Mouse (Mus musculus): ENCODE results near the gene Kcnma1. TPM values are rescaled to one million over a fixed set of nuclear protein-coding genes. Genes with fewer than 3 reads are reported as not detected.

The Kcnma1 gene
- polyA plus RNA-seq, 1 experiment: 0.26 TPM

DNA sequence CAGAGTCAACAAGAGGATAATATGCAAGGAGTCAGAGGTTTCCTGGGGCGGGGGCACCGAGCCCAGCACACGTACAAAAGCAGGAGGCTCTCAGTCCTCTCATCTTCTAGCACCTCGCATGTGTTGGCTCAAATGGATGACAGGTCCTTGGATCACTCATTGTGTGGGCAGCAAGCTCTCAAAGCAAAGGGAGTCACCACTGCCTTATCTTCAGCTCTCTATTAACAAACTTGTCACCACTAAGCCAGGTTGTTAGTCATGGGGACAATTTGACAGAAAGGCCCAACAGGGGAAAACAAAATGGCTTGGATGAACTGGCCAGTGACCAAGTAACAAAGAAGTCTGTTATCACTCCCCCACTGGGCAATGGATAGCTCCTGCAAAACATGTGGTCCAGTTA is 331.5 kb downstream of the Kcnma1 start:
- Histone ChIP-seq H3K79me2 (ENCODE audit: control insufficient read depth, insufficient read depth) (no peaks in the 10 kb centered on the region), H3K4me2 (ENCODE audit: low read depth) (no peak overlapping the region), H3K36me3 (ENCODE audit: control insufficient read depth, insufficient read depth) (no peaks in the 10 kb centered on the region), H3K4me3 (no peak overlapping the region), H3ac (ENCODE audit: control insufficient read depth, insufficient read length) (no peak overlapping the region), H3K27me3 (ENCODE audit: control insufficient read depth, insufficient read depth, insufficient read length) (no peaks in the 10 kb centered on the region)
- no peak for TF ChIP-seq REST (IDR thresholded peaks at IDR 0.05; ENCODE audit: insufficient read depth, insufficient read length)
- no peak for TF ChIP-seq USF1 (IDR thresholded peaks at IDR 0.05; ENCODE audit: low read depth)
- TF ChIP-seq MYOG (IDR thresholded peaks at IDR 0.05; ENCODE audit: control insufficient read depth in 1 of 3, insufficient read depth in 1 of 3, insufficient read length in 2 of 3, low read depth in 2 of 3): no peak
- no peak for TF ChIP-seq CEBPB (IDR thresholded peaks at IDR 0.05; ENCODE audit: insufficient read depth, poor library complexity, severe bottlenecking)
- no peak for TF ChIP-seq TCF12 (IDR thresholded peaks at IDR 0.05; ENCODE audit: insufficient read depth, poor library complexity, severe bottlenecking)
- no peak for TF ChIP-seq MAX (IDR thresholded peaks at IDR 0.05; ENCODE audit: low read depth)
- no peak for TF ChIP-seq POLR2AphosphoS2 (IDR thresholded peaks at IDR 0.05; ENCODE audit: insufficient read length, low read depth)
- no peak for TF ChIP-seq MYOD1 (IDR thresholded peaks at IDR 0.05; ENCODE audit: control insufficient read depth in 1 of 3, insufficient read length in 2 of 3, low read depth in 2 of 3)
- TF ChIP-seq POLR2A (IDR thresholded peaks at IDR 0.05; ENCODE audit: insufficient read length, low read depth): no peak
- TF ChIP-seq TCF3 (IDR thresholded peaks at IDR 0.05; ENCODE audit: insufficient read length, low read depth): no peak
- no peak for TF ChIP-seq SRF (IDR thresholded peaks at IDR 0.05; ENCODE audit: control insufficient read depth, insufficient read length, low read depth)
- TF ChIP-seq E2F4 (IDR thresholded peaks at IDR 0.05; ENCODE audit: insufficient read depth): no peak

DNA sequence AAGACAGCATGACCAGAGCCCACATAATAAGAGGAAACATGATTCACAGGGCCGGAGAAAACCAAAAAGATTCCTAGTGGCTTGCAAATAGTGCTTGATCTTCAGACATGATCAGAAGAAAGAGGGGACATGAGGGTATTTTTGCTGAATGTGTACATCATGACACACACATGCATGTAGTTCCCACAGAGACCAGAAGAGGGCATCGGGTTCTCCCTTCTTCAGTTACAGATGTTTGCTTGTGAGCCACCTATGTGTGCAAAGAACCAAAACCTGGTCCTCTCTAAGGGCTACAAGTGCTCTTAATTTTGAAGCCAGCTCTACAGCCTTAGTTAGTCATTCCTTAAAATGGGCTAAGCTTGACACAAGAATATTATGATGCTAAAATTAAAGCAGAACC is 334.9 kb downstream of the Kcnma1 start:
- TF ChIP-seq CEBPB (IDR thresholded peaks at IDR 0.05; ENCODE audit: insufficient read depth, poor library complexity, severe bottlenecking) (no peak), SRF (IDR thresholded peaks at IDR 0.05; ENCODE audit: control insufficient read depth, insufficient read length, low read depth) (no peak), E2F4 (IDR thresholded peaks at IDR 0.05; ENCODE audit: insufficient read depth) (no peak), POLR2AphosphoS2 (IDR thresholded peaks at IDR 0.05; ENCODE audit: insufficient read length, low read depth) (no peak), TCF3 (IDR thresholded peaks at IDR 0.05; ENCODE audit: insufficient read length, low read depth) (no peak), MAX (IDR thresholded peaks at IDR 0.05; ENCODE audit: low read depth) (no peak), MYOD1 (IDR thresholded peaks at IDR 0.05; ENCODE audit: control insufficient read depth in 1 of 3, insufficient read length in 2 of 3, low read depth in 2 of 3) (no peak), REST (IDR thresholded peaks at IDR 0.05; ENCODE audit: insufficient read depth, insufficient read length) (no peak), POLR2A (IDR thresholded peaks at IDR 0.05; ENCODE audit: insufficient read length, low read depth) (no peak), USF1 (IDR thresholded peaks at IDR 0.05; ENCODE audit: low read depth) (no peak), TCF12 (IDR thresholded peaks at IDR 0.05; ENCODE audit: insufficient read depth, poor library complexity, severe bottlenecking) (no peak), MYOG (IDR thresholded peaks at IDR 0.05; ENCODE audit: control insufficient read depth in 1 of 3, insufficient read depth in 1 of 3, insufficient read length in 2 of 3, low read depth in 2 of 3) (no peak)
- H3K79me2 ChIP-seq (ENCODE audit: control insufficient read depth, insufficient read depth): no peaks in the 10 kb centered on the region
- no peak overlapping the region for H3ac ChIP-seq (ENCODE audit: control insufficient read depth, insufficient read length)
- no peaks in the 10 kb centered on the region for H3K36me3 ChIP-seq (ENCODE audit: control insufficient read depth, insufficient read depth)
- no peak overlapping the region for H3K4me3 ChIP-seq
- no peaks in the 10 kb centered on the region for H3K27me3 ChIP-seq (ENCODE audit: control insufficient read depth, insufficient read depth, insufficient read length)
- no peak overlapping the region for H3K4me2 ChIP-seq (ENCODE audit: low read depth)

DNA sequence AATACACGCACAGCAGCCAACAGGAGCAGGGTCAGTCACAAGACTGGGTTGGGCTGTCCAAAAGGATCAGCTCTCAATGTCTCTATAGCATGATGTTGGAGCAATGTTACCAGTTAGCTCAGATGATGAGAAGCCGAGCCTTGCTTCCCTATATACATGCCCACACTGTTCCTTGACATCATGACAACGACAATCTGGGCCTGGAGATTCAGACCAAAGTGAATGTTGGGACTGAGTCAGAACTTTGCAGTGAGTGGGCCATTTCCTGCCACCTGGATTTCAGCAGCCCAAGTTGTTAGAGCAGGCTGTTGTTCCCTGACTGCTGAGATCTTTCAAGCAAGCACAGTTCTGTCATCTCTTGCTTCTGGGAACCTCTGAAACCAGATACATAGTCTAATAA is 347.9 kb downstream of the Kcnma1 start:
- Histone ChIP-seq H3K27me3 (ENCODE audit: control insufficient read depth, insufficient read depth, insufficient read length) (no peaks in the 10 kb centered on the region), H3ac (ENCODE audit: control insufficient read depth, insufficient read length) (no peak overlapping the region), H3K79me2 (ENCODE audit: control insufficient read depth, insufficient read depth) (no peaks in the 10 kb centered on the region), H3K4me3 (no peak overlapping the region), H3K4me2 (ENCODE audit: low read depth) (no peak overlapping the region), H3K36me3 (ENCODE audit: control insufficient read depth, insufficient read depth) (no peaks in the 10 kb centered on the region)
- no peak for TF ChIP-seq SRF (IDR thresholded peaks at IDR 0.05; ENCODE audit: control insufficient read depth, insufficient read length, low read depth)
- no peak for TF ChIP-seq E2F4 (IDR thresholded peaks at IDR 0.05; ENCODE audit: insufficient read depth)
- TF ChIP-seq MAX (IDR thresholded peaks at IDR 0.05; ENCODE audit: low read depth): no peak

GRCm38 (mm10) chr14:23651682-23652081 is 362.6 kb downstream of the Kcnma1 start:
- TF ChIP-seq MAX (IDR thresholded peaks at IDR 0.05; ENCODE audit: low read depth) (no peak), E2F4 (IDR thresholded peaks at IDR 0.05; ENCODE audit: insufficient read depth) (no peak), POLR2AphosphoS2 (IDR thresholded peaks at IDR 0.05; ENCODE audit: insufficient read length, low read depth) (no peak), REST (IDR thresholded peaks at IDR 0.05; ENCODE audit: insufficient read depth, insufficient read length) (no peak), TCF3 (IDR thresholded peaks at IDR 0.05; ENCODE audit: insufficient read length, low read depth) (no peak), POLR2A (IDR thresholded peaks at IDR 0.05; ENCODE audit: insufficient read length, low read depth) (no peak), MYOG (IDR thresholded peaks at IDR 0.05; ENCODE audit: control insufficient read depth in 1 of 3, insufficient read depth in 1 of 3, insufficient read length in 2 of 3, low read depth in 2 of 3) (no peak), SRF (IDR thresholded peaks at IDR 0.05; ENCODE audit: control insufficient read depth, insufficient read length, low read depth) (no peak), TCF12 (IDR thresholded peaks at IDR 0.05; ENCODE audit: insufficient read depth, poor library complexity, severe bottlenecking) (no peak), USF1 (IDR thresholded peaks at IDR 0.05; ENCODE audit: low read depth) (no peak), CEBPB (IDR thresholded peaks at IDR 0.05; ENCODE audit: insufficient read depth, poor library complexity, severe bottlenecking) (no peak), MYOD1 (IDR thresholded peaks at IDR 0.05; ENCODE audit: control insufficient read depth in 1 of 3, insufficient read length in 2 of 3, low read depth in 2 of 3) (no peak)
- no peaks in the 10 kb centered on the region for H3K27me3 ChIP-seq (ENCODE audit: control insufficient read depth, insufficient read depth, insufficient read length)
- no peak overlapping the region for H3K4me2 ChIP-seq (ENCODE audit: low read depth)
- H3ac ChIP-seq (ENCODE audit: control insufficient read depth, insufficient read length): no peak overlapping the region
- H3K79me2 ChIP-seq (ENCODE audit: control insufficient read depth, insufficient read depth): no peaks in the 10 kb centered on the region
- H3K4me3 ChIP-seq: no peak overlapping the region
- no peaks in the 10 kb centered on the region for H3K36me3 ChIP-seq (ENCODE audit: control insufficient read depth, insufficient read depth)

DNA sequence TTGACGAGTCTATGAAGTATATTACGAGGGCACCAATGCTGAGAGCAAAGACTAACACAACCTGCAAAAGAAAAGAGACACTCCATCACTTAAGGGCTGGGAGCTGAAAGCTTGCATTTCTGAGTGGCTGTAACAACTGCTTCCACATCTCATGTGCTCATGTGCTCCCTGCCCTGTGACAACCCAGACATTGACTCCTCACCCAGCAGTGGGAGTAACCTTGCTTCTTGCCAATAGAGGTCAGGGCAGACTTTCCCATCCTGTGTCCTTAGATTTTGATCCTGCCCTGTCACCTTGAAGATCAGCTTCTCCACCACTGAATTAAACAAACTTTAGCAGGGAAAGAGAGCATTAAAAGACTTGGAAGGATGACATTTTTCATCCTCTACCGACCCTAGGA is 364.2 kb downstream of the Kcnma1 start:
- no peak overlapping the region for H3K4me3 ChIP-seq
- H3K4me2 ChIP-seq (ENCODE audit: low read depth): no peak overlapping the region
- H3K27me3 ChIP-seq (ENCODE audit: control insufficient read depth, insufficient read depth, insufficient read length): no peaks in the 10 kb centered on the region
- H3K36me3 ChIP-seq (ENCODE audit: control insufficient read depth, insufficient read depth): no peaks in the 10 kb centered on the region
- TF ChIP-seq REST (IDR thresholded peaks at IDR 0.05; ENCODE audit: insufficient read depth, insufficient read length): no peak
- TF ChIP-seq MYOG (IDR thresholded peaks at IDR 0.05; ENCODE audit: control insufficient read depth in 1 of 3, insufficient read depth in 1 of 3, insufficient read length in 2 of 3, low read depth in 2 of 3): no peak
- TF ChIP-seq E2F4 (IDR thresholded peaks at IDR 0.05; ENCODE audit: insufficient read depth): no peak
- no peak for TF ChIP-seq TCF3 (IDR thresholded peaks at IDR 0.05; ENCODE audit: insufficient read length, low read depth)
- no peak for TF ChIP-seq POLR2A (IDR thresholded peaks at IDR 0.05; ENCODE audit: insufficient read length, low read depth)
- no peak for TF ChIP-seq CEBPB (IDR thresholded peaks at IDR 0.05; ENCODE audit: insufficient read depth, poor library complexity, severe bottlenecking)
- no peak for TF ChIP-seq POLR2AphosphoS2 (IDR thresholded peaks at IDR 0.05; ENCODE audit: insufficient read length, low read depth)
- TF ChIP-seq MAX (IDR thresholded peaks at IDR 0.05; ENCODE audit: low read depth): no peak
- no peak for TF ChIP-seq SRF (IDR thresholded peaks at IDR 0.05; ENCODE audit: control insufficient read depth, insufficient read length, low read depth)
- no peak overlapping the region for H3ac ChIP-seq (ENCODE audit: control insufficient read depth, insufficient read length)
- H3K79me2 ChIP-seq (ENCODE audit: control insufficient read depth, insufficient read depth): no peaks in the 10 kb centered on the region
